Mouse (Mus musculus) liver, postnatal 0 days (tissue): ENCODE results near the gene Nms. TPM values are rescaled to one million over a fixed set of nuclear protein-coding genes. Genes with fewer than 3 reads are reported as not detected.

ENCODE experiments used
- ATAC-seq: fragments of 200-750 bp; cut with Nextera tagmentation; 2 replicates; pipeline ENCODE4 v1.8.0; 2017; ENCODE audit warnings: mild to moderate bottlenecking, moderate library complexity
- DNase-seq: peaks from one replicate; pipeline ENCODE4 v3.0.0-alpha.2; 2016
- H3K27ac ChIP-seq: fragments of 300-500 bp; sonication (generic); 2 replicates; pipeline ENCODE4 v1.5.1; 2014; ENCODE audit warnings: antibody characterized with exemption, moderate library complexity, mild to moderate bottlenecking, low read depth
- H3K27me3 ChIP-seq: fragments of 300-500 bp; sonication (generic); 2 replicates; pipeline ENCODE4 v1.6.1; 2014; ENCODE audit warnings: low read length, control low read depth, mixed read lengths; ENCODE audit not compliant: insufficient read depth
- H3K36me3 ChIP-seq: fragments of 300-500 bp; sonication (generic); replicated peaks from 2 replicates; pipeline ENCODE4 v1.6.1; 2014; ENCODE audit warnings: mild to moderate bottlenecking, control low read depth, low read length, moderate library complexity, mixed read lengths; ENCODE audit not compliant: insufficient read depth
- H3K4me1 ChIP-seq: fragments of 300-500 bp; sonication (generic); 2 replicates; pipeline ENCODE4 v1.6.1; 2014; ENCODE audit warnings: antibody characterized with exemption, mild to moderate bottlenecking, control low read depth; ENCODE audit not compliant: insufficient read depth
- H3K4me2 ChIP-seq: fragments of 300-500 bp; sonication (generic); 2 replicates; pipeline ENCODE4 v1.6.1; 2014; ENCODE audit warnings: low read depth, mild to moderate bottlenecking, low read length, moderate library complexity, mixed read lengths
- H3K4me3 ChIP-seq: fragments of 300-500 bp; sonication (generic); 2 replicates; pipeline ENCODE4 v1.5.1; 2014; ENCODE audit warnings: low read depth, low read length
- H3K9ac ChIP-seq: fragments of 300-500 bp; sonication (generic); replicated peaks from 2 replicates; pipeline ENCODE4 v1.6.1; 2014; ENCODE audit warnings: mild to moderate bottlenecking, moderate library complexity
- H3K9me3 ChIP-seq: fragments of 300-500 bp; sonication (generic); 2 replicates; pipeline ENCODE4 v1.6.1; 2016; ENCODE audit warnings: mild to moderate bottlenecking, control low read depth, low read length, mixed read lengths
- CTCF ChIP-seq: sonication (generic); IDR thresholded peaks from 2 replicates; pipeline ENCODE4 v1.5.1; 2016; ENCODE audit warnings: antibody characterized with exemption, low read depth
- EP300 ChIP-seq: IDR thresholded peaks from 2 replicates; pipeline ENCODE4 v1.6.1; 2016; ENCODE audit warnings: antibody characterized with exemption, low read depth, mild to moderate bottlenecking
- WGBS: fragments of 180-500 bp; shearing (Covaris S2); extraction: QIAGEN DNeasy Blood & Tissue Kit; methylation state at CpG from one replicate; pipeline ENCODE4 v1.1.7; 2014; ENCODE audit not compliant: insufficient replicate concordance; 5-methylcytosine and 5-hydroxymethylcytosine counted together
- polyA plus RNA-seq: library from polyadenylated mRNA; unstranded; fragments of >200 nt; fragmentation: Nextera tagmentation; extraction: Ambion mirVana; gene quantifications from 2 replicates; pipeline ENCODE4 v1.2.1, GENCODE M21; 2015

Nms gene
- polyA plus RNA-seq, 1 experiment from 2014 or later = not detected

DNA sequence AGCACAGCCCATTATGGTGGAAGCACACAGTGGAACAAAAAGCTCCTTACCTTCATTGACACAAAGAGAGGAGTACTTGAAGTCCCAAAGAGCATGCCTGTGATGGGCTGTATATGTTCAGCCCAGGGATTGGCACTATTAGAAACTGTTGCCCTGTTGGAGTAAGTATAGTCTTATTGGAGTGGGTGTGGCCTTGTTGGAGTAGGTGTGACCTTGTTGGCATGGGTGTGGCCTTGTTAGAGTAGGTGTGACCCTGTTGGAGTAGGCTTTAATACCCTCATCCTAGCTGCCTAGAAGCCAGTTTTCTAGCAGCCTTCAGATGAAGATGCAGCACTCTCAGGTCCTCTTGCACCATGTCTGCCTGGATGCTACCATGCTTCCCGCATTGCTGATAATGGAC is 30.2 kb downstream of the Nms start:
- H3K36me3 ChIP-seq = no peaks in the 10 kb centered on the region
- no peak overlapping the region for H3K9ac ChIP-seq
- H3K9me3 ChIP-seq = no peaks in the 10 kb centered on the region
- H3K27ac ChIP-seq = no peak overlapping the region
- DNase-seq (no peak), ATAC-seq (no peak)
- TF ChIP-seq EP300 (no peak), CTCF (no peak)
- no peaks in the 10 kb centered on the region for H3K27me3 ChIP-seq
- H3K4me2 ChIP-seq = no peak overlapping the region
- 71% methylated on average over 1 of the region's 1 CpGs for WGBS
- H3K4me3 ChIP-seq = no peak overlapping the region
- no peaks in the 10 kb centered on the region for H3K4me1 ChIP-seq

- Histone ChIP-seq H3K36me3 (no peaks in the 10 kb centered on the region), H3K4me1 (no peaks in the 10 kb centered on the region), H3K4me3 (no peak overlapping the region), H3K27me3 (no peaks in the 10 kb centered on the region), H3K4me2 (no peak overlapping the region), H3K9me3 (no peaks in the 10 kb centered on the region), H3K9ac (no peak overlapping the region), H3K27ac (no peak overlapping the region)
- DNase-seq = no peak
- ATAC-seq = no peak
- 67% methylated on average over 3 of the region's 3 CpGs for WGBS
- no peak for TF ChIP-seq EP300
- no peak for TF ChIP-seq CTCF
Observed at GRCm38 (mm10) chr1:38971712-38972111, 32.8 kb downstream of the Nms start.

DNA sequence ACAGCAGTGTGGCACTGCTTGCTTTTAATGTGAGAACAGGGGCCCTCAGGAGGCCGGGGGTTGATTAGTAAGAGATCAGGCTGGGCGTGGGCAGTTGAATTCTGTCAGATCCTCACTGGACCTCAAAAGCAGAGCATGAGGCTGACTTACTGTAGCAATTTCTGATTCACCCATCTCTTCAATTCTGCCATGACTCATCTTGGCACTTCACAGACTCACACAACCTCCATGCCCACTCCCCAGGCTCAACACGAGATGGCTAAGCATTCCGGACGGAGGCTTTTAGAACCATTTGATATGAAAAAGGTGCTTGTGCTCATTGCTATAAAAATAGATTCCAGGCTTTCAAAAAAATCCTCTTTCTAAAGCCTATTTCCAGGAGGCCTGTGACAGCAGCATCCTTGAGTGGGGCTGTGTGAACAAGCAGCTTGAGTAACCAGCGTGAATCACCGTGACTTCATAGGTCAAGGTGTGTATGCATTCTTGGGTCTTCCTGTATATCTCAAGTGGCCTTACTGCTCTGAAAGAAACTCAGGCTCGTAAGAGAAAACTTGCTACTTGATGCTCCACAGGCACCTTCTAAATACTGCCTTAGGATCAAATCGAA is 34.1 kb downstream of the Nms start:
- TF ChIP-seq EP300 (no peak), CTCF (no peak)
- no peak overlapping the region for H3K9ac ChIP-seq
- ATAC-seq (no peak), DNase-seq (no peak)
- H3K4me1 ChIP-seq = no peaks in the 10 kb centered on the region
- no peak overlapping the region for H3K4me3 ChIP-seq
- H3K4me2 ChIP-seq = no peak overlapping the region
- no peaks in the 10 kb centered on the region for H3K9me3 ChIP-seq
- H3K36me3 ChIP-seq = no peaks in the 10 kb centered on the region
- no peaks in the 10 kb centered on the region for H3K27me3 ChIP-seq
- 78% methylated on average over 9 of the region's 9 CpGs for WGBS
- no peak overlapping the region for H3K27ac ChIP-seq

GRCm38 (mm10) chr1:38979953-38980352 is 41.0 kb downstream of the Nms start:
- no peaks in the 10 kb centered on the region for H3K36me3 ChIP-seq
- WGBS = 80% methylated on average over 7 of the region's 7 CpGs
- H3K4me3 ChIP-seq = no peak overlapping the region
- no peak for TF ChIP-seq EP300
- TF ChIP-seq CTCF = no peak
- no peaks in the 10 kb centered on the region for H3K27me3 ChIP-seq
- DNase-seq (no peak), ATAC-seq (no peak)
- no peak overlapping the region for H3K4me2 ChIP-seq
- H3K4me1 ChIP-seq = no peaks in the 10 kb centered on the region
- H3K9ac ChIP-seq = no peak overlapping the region
- no peaks in the 10 kb centered on the region for H3K9me3 ChIP-seq
- no peak overlapping the region for H3K27ac ChIP-seq

DNA sequence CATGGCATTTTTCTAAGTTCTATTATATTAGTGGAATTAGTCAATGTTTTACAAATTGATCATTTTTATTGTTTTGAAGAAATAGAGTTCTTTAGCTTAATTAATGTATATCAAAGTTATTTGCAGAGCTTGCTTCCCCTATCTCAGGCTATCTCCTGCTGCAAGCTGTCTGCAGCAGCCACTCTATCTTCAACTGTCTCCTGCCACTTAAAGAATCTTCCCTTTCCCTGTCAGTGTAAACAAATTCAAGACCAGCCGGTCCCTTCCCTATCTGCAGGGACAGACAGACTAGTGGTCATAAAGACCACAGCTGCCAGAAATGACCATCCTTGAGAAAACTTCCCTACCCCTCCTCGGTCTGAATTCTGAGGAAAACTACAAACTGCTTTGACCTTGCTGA is 44.9 kb downstream of the Nms start:
- H3K4me2 ChIP-seq = no peak overlapping the region
- H3K9ac ChIP-seq = no peak overlapping the region
- no peaks in the 10 kb centered on the region for H3K9me3 ChIP-seq
- H3K36me3 ChIP-seq = no peaks in the 10 kb centered on the region
- H3K27ac ChIP-seq = no peak overlapping the region
- TF ChIP-seq CTCF = no peak
- no peak for TF ChIP-seq EP300
- no peak for ATAC-seq
- WGBS = 12% methylated on average over 2 of the region's 2 CpGs
- H3K4me1 ChIP-seq = peaks cover 10% of the 10 kb centered on the region; the same call in 1 of the 2 replicates
- DNase-seq = no peak
- no peak overlapping the region for H3K4me3 ChIP-seq
- H3K27me3 ChIP-seq = no peaks in the 10 kb centered on the region

DNA sequence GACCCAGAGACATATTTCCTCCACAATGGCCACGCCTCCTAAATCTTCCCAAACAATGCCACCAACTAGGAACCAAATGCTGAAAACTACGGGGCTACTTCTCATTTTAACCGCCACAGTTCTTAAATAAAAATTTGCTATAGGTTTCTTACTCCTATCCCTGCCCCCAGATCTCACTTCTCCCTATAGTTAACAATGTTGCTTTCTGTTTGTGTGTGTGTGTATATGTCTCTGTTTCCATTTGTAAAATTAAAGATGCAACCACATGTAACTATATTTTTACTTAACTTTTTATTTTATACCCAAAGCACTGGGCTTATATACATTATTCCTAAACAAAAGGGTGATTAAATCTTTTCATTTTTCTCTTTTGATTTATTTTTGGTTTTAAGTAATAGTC is 46.4 kb downstream of the Nms start, which contains the start of gene Pdcl3:
Gene Pdcl3 (plus strand): TSS at position 301 of the 400 bp plus-strand sequence.
- no peak for ATAC-seq

More for the DNA sequence above, 46.4 kb downstream of the Nms start, which contains the start of gene Pdcl3:
- no peak within 1 kb of the TSS; the same call in 1 of the 2 replicates for H3K27ac ChIP-seq
- H3K9ac ChIP-seq = no peak within 1 kb of the TSS
- no peak within 1 kb of the TSS for H3K4me3 ChIP-seq
- no peak within 1 kb of the TSS for H3K4me2 ChIP-seq
- no peaks in the 10 kb centered on the region for H3K36me3 ChIP-seq
- TF ChIP-seq EP300 (no peak), CTCF (no peak)
- H3K4me1 ChIP-seq = peaks cover 10% of the 10 kb centered on the region; the same call in 1 of the 2 replicates
- no peaks in the 10 kb centered on the region for H3K9me3 ChIP-seq
- no peaks in the 10 kb centered on the region for H3K27me3 ChIP-seq
- 71% methylated on average over 3 of the region's 3 CpGs for WGBS
- no peak for DNase-seq
